Mouse (Mus musculus): Measurements from ENCODE around the gene Mpp6.

The Mpp6 gene

DNA sequence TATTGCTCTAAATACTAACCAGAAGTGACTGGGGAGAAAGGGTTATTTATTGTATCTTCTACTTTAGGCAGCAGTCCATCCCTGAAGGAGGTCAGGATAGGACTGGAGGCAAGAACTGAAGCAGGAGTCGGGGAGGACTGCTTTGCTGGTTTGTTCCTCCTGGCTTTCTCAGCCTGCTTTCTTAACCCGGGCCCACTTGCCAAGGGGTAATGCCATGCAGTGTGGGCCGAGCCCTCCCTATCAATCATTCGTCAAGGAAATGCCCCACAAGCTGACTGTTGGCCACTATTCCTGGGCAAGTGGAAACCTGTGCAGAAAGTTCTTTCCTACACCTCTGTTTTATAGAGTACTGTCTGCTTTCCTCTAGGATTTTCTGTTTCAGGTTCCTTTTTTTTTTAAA is 39.3 kb downstream of the Mpp6 start:
- DNase-seq (ENCODE audit: low read depth) = no peak

DNA sequence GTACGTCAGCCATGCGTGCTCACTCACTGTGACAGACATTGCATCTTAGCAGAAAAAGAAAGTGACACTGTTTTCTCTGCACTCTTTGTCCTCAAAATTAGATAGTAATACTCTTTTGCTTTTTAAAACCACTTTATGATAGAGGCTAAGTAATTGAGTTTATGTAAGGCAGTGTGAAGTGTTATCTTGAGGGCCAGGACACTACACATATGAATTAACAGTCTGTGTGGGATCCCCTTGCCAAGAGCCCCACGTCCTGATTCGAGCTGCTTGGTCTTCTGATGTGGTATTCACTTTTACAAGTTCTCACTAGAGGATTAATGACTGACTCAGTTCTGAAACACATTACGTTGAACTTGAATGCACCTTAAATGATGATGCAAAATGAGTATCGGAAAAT is 49.8 kb downstream of the Mpp6 start:
- no peak for DNase-seq (ENCODE audit: low read depth)

DNA sequence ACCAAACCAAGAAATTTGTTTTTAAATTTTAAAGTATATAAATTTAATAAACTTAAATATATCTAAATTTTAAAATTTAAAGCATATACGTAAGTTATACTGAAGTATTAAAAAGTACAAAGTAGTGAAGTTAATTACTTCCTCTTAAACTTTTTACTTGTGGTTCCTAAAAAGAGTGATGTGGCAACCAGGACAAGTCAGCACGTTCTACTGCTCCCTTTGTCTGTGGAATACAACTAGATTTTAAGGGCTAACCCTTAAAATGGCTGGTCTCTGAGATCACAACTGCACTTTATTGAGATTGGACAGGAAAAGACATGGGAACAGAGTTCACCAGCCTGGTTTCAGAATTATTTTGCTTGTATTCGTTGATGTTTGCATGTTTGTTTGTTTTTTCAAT is 53.0 kb downstream of the Mpp6 start:
- no peak for DNase-seq (ENCODE audit: low read depth)

DNA sequence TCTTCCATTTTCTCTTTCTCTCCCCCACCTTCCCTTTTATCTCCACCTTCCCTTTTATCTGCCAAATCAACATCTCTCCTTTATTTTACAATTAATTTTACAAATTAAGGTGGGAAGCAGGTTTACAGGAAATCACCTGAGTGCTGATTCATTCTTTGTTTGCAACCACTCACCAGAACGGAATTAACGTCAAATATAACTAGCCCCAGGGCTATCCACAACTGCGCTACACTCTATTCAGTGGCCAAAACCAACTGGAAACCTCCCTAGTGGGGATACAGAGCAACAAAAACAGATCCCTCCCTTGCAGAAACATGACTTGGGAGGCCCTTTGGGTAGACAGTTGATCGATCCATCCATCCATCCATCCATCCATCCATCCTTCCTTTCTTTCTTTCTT is 58.8 kb downstream of the Mpp6 start:
- no peak for DNase-seq (ENCODE audit: low read depth)

DNA sequence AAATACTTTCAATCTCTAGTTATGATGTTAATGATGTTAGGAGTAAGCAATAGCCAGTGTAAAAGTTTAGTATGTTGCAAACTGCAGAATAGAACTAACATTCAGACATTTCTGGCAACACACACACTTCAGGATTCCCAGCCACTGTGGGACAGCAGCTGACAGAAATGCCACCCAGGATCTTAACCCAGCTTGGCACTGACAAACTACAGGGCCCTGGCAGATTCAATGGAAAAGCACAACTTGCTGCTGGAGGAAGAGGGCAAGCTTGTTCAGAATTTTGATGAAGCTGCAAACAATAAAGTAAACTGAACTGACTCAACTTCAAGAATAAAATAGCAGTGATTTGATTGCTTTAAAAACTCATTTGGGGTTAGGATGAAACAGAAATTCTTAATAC is 59.7 kb downstream of the Mpp6 start:
- no peak for DNase-seq (ENCODE audit: low read depth)

DNA sequence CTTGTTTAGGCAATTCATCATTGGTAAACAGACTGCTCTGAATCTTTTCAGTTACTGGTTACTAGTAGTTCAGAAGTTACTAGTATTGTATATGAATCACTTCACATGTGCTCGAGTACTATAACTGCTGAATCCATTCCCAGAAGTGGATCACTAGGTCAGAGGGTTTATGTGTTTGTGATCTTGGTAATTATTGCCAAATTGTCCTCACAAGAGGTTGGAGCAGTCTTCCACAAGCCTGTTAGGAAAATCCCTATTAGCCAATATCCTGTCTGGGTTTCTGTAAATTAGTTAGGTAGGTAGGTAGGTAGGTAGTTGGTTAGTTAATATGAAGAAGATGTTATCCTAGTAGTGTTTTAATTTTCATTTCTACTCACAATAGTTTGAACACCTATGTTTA is 65.7 kb downstream of the Mpp6 start:
- DNase-seq (ENCODE audit: low read depth) = no peak

DNA sequence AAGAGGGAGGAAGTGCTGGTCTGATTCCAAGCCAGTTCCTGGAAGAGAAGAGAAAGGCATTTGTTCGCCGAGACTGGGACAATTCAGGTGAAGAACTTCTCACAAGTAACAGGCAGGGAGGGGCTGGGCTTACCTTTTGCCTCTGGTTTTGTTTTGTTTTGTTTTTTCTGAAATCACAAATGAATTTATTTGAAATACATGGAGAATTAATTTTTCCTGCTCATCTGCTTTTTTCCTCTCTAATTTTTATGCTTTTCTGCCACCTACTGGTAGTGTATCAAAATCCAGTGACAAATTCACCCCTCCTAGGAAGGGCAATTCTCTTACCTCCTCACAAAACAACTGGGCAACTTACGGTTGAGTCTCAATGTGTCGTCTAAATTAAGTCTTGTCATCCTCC is 70.1 kb downstream of the Mpp6 start:
- no peak for DNase-seq (ENCODE audit: low read depth)

DNA sequence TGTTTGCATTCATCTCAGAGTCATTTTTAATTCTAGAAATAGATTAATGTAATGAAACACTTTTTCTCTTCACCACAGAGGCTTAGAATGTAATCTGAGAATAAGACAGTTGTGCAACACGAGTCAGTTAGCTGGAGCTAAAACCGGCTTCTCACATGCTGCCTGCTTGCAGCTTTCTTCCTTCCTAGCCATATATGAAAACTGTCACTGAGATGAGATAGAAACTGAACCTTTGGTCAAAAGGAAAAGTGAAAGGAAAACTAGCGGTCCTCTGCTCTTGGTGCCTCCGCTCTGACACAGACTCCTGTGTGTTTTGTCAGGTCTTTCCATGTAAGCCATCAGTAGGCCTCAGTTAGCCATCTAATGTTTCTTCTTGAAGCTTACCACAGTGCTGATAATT is 77.9 kb downstream of the Mpp6 start:
- no peak for DNase-seq (ENCODE audit: low read depth)

DNA sequence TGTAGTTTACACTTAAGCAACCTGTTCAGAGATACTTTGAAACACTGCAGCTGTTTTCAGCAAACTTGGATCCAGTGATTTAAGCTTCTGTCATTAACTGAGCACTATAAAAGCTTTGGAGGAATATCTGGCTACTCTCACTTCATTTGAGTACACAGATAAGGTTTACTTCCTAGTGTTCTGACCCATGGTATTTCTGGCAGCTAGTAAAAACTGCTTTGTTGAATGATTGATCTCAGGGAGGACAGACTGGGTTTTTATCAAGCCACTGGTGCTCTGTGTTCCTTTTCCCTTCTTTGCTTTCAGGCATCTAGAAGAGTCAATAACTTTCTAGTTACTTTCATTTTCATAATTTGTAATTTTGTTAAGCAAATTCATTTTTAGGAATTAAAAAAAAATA is 79.3 kb downstream of the Mpp6 start:
- DNase-seq (ENCODE audit: low read depth) = no peak

DNA sequence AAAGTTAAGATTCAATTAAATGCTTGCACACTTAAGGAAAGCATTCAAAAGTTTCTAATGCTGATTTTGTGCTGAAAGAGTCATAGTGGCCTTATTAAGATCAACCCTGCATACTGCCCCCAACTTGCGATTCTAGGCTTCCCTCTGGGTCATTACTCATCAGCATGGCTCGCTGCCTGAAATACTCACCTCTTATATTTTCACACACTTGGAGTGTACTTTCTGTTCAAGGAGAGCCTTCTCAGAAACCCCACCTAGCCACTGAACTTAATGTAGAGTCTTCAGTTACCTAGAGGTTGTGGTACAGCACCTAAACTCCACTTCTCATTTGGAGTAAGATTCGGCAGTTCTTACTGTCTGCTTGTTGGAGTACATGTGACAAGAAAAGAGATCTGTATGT is 81.6 kb downstream of the Mpp6 start:
- no peak for DNase-seq (ENCODE audit: low read depth)

DNA sequence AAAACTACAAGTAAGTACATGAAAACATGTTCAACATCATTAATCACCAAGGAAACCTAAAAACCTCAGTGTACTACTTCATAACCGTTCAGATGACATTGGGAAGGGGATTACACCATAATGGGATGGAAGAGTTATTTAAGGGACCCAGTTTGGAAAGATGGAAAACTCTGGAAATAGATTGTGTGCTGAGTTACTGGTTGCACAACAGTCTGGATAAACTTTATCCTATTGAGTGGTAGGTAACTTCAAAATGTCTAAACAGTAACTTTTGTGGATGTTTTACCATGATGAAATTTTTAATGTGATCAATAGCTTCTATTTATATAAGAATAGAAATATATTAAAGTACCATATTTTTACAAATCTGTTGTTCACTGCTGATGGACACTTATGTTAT is 82.1 kb downstream of the Mpp6 start:
- no peak for DNase-seq (ENCODE audit: low read depth)

DNA sequence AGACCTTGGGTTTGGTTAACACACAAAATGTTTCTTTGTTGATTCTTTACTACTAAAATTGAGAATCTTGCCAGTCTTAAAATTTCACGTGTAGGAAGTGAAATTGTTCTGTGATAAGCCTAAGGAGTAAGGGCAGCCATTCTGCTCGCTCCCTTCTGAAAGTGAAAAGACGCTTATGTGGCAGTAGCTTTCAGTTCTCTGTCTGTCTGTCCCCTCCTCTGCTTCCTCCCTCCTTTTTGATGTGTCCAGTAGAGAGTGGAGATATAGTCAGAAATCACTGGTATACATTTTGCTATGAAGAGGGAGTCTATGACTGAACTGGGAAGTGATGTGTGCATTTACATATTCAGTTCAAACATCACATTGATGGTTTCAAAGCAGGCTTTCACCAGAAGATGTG is 82.8 kb downstream of the Mpp6 start:
- DNase-seq (ENCODE audit: low read depth) = no peak

DNA sequence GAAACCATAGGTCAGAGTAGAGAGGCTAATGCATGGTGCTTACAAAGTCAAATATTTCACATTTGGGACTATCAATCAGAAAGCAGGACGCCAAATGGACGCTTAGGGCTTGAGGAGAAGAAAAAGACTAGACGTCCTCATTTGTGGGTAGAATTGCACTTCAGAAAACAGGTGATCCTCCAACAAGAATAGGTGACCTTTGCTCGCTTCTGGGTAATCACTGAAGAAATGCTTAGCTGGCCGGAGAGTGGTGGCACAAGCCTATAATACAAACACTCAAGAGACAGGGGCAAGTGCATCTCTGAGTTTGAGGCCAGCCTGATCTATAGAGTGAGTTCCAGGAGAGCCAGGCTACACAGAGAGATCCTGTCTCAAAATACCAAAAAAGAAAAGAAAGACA is 83.8 kb downstream of the Mpp6 start:
- no peak for DNase-seq (ENCODE audit: low read depth)

DNA sequence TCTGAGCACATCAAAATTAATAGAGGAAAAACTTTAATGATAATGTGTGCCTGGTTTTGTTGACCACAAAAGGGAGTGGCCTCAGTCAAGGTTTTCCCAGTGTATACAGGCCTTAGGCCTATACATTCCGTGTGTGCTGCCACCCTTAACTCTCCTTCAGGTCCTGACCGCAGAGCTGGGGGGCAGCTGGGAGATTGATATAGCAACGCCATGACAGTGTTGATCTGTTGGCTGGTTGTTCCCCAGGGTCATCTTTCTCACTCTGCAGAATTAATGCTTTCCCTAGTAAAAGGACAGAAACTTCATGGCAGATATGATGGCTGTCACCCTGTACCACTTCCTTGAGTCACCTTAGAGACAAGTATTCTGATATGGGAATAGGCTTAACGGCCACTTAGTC is 94.3 kb downstream of the Mpp6 start:
- no peak for DNase-seq (ENCODE audit: low read depth)

DNA sequence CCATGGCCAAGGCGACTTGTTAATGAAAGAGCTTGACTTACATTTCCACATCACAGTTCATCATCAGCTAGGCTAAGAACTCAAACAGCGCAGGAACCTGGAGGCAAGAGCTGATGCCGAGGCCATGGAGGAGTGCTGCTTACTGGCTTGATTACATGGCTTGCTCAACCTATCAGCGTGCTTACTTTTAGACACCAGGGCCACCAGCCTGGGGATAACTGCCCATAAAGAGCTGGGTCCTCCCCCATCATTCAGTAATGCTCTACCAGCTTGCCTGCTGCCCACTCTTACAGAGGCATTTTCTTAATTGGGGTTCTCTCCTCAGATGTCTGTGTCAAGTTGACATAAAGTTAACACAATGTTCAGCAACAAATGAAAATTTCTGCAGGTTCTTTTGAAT is 95.1 kb downstream of the Mpp6 start:
- no peak for DNase-seq (ENCODE audit: low read depth)

DNA sequence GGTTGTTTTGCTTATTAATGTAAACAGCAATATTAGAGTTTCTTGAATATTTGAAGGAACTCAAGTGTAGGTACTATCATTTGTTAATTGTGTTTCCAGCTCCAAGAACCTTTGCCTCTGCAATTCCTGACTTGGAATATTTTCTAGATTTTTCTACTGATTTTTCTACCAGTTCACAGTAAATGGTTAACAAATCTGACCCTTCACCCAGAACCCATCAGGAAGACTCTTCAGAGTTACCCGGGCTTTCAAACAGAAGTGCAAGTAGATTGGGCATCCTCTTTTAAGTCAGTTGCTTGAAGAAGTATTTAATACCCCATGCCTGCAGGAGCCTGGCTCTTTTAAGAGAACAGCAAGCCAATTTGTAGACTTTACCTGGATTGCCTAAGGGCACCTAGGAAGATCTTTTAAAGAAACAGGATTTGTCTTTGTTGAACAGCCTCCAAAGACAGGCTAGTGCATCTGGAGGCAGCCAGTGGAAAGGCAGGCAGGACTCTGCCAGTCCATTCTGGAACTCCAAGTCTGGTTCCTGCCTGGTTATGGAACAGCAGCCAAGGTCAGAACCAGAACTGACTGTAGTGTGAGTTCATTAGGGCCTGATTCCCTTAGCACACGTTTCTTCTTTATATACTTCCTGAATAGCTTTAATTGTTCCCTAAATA is 104.8 kb downstream of the Mpp6 start:
- no peak for DNase-seq (ENCODE audit: low read depth)

DNA sequence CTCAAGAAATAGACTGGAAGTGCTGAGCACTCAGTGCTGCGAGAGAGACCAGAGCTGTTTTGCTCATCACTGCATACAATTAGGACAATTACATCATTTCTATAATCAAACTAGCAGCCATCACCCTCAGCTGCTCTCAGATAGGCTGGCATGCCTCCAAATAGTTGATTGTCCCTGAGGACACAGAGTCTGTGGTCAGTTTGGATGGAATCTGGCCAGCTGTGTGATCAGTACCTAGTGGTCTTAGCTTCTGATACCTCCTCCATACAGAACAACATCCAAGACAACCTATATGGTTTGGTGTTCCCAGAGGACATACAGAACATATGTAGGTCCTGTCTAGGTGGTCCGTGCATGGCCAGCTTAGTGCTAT is 105.3 kb downstream of the Mpp6 start:
- DNase-seq (ENCODE audit: low read depth) = no peak

DNA sequence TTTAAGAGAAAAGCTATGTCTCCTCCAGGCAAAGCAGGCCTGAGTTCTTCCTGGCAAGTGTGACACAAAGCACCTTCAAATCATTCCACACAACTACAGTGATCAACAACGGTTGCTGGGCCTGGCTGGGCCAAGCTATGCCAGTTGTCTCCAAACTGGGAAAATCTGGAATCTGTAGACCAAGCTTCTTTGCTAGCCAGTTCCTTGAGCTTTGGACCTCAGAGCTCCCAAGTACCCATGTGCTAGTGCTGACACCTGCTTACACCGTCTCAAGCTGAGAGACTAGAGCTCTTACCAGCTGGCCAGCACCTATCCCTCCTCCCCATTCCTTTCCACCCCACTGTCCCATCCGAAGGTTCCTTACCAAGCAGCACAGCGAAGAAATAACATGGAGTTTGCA is 105.9 kb downstream of the Mpp6 start:
- no peak for DNase-seq (ENCODE audit: low read depth)

DNA sequence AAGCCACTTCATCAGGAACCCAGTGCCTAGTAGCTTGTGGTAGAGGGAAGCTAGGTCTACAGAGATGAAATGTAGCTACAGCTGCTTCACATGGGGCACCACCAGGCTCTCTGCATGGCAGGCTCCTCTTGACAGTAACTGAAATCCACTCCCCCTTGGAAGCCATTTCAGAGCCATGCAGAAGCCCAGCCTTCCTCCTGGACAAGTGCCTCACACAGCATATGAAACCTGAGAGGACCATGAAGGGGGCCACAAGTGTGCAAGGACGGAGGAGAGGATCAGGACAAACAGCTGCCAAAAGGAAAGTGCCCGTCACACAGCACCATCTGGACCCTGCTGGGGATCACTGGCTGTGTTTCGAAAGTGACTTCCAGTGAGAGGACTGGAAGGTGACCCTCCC is 108.6 kb downstream of the Mpp6 start:
- no peak for DNase-seq (ENCODE audit: low read depth)

DNA sequence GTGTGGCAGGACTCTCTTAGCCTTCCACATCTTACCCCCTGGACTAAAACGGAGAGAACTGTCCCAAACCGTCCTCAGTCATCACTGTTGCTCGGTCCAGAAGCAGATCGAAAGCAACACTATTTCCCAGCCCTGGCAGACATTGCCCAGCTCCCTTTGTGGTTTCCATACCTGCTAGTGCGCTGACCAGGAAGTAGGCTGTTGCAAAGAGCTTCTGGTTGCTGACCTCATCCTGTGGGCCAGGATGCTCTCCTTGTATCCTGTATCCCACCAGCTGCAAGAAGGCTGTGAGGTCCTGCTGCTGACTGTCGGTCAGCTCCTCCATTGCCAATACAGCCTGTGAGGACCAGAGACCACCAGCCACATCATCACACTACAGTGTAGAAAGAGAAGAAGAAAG is 109.0 kb downstream of the Mpp6 start:
- no peak for DNase-seq (ENCODE audit: low read depth)

DNA sequence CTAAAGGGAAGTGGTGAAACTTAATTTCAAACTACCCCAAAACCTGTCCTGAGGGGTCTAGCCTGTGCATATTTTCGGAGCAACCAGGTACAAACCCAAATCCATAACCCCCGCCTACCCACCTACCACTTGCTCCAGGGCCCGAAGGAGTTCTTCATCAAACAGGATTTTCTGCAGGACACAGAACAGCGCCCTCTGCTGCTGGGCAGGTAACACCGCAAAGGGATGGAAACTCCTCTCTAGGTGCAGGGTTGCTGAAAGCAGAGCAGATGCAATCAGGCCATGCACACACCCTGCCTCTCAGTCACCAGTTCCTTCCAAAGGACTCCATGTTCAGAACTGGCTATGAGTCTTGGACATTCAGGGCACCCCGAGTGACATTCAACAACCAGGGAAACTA is 110.8 kb downstream of the Mpp6 start:
- no peak for DNase-seq (ENCODE audit: low read depth)

DNA sequence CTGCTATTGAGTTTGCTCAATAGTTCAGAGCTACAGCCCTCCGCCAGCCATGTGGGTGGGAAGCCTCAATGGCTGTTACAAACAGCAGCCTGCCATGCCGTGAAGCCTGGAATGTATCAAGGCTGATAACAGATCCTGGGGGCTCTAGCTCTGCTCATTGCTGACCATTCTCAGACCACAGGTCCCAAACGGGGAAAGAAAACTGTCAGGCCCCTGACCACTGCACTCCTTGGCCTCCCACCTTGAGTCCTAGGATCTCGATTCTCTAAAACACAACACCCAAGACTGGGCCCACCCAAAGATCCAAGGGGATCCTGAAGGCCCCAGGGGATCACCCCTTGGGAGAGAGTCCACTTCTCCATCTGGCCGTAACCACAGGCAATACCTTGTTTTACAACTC is 112.3 kb downstream of the Mpp6 start:
- no peak for DNase-seq (ENCODE audit: low read depth)

DNA sequence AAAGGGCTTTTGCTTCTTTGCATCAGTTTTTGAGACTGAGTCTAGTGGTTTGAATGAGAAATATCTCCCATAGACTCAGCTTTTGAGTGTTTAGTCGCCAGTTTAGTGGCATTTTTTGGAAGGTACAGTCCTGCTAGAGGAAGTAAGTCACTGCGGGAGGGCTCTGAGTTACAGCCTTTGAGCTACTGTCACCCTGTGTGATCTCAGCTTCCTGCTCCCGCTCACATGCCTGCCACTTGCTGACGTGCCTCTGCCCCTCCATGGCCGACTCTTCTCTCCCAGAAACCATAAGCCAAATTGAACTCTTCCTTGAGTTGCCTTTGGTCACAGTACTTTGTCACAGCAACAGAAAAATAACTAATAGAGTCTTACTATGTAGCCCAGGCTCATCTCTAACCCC is 112.9 kb downstream of the Mpp6 start:
- no peak for DNase-seq (ENCODE audit: low read depth)

DNA sequence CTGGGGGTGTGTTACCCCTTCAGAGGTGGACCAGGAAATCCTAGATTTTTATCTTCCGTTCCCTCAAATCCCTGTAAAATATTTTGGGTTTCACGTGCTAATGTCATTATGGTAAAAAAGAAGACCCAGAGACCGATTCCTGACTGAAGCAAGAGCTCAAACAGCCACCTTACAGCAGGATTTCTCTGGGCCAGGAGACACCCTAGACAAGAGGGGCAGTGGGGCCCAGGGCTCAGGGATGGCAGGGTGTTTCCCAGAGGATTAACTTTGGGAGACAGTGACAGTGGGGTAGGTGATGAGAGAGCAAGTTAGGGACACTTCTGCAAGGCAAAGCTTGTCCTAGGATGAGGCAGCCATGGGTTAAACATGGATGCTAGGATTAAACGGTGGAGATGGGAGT is 113.6 kb downstream of the Mpp6 start:
- DNase-seq (ENCODE audit: low read depth) = no peak

DNA sequence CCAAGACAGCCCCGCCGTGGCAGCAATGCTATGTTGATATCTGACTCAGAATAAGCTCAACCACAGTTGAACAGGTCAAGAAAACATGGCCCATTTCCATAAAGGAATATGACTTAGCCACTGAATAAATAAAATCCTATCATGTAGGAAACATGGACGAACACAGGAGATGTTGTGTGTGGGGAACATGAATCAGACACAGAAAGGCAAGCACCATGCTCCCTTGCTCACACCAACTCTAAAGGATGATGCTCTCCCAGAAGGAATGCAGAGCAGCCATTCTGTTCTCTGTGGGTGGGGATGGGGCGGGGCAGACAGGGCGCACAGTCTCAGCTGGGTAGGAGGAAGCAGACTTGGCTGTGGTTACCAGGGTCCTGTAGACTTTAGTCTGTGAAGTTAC is 115.2 kb downstream of the Mpp6 start:
- DNase-seq (ENCODE audit: low read depth) = no peak
